Mouse (Mus musculus) right cerebral cortex, adult 2 months (tissue): Measurements from ENCODE around the gene Pdss2.
"Not testable (repeated sequence)": the region's sequence is repeated elsewhere in the genome, so short reads cannot be mapped to it uniquely, and the experiment has no call there.

Experiments
- DNase-seq, 2 experiments: peaks; one replicate each; pipeline ENCODE4 v3.0.0; 2021 to 2022; ENCODE audit warnings: low spot score in 2 of 2

Pdss2 gene

GRCm38 (mm10) chr10:43242215-43242614, 20.9 kb downstream of the Pdss2 start:
- DNase-seq: no peak

- no peak for DNase-seq
Observed at GRCm38 (mm10) chr10:43244262-43244806, 23.0 kb downstream of the Pdss2 start.

- DNase-seq: no peak
Observed at GRCm38 (mm10) chr10:43245461-43246200, 24.3 kb downstream of the Pdss2 start.

- DNase-seq: no peak
Observed at GRCm38 (mm10) chr10:43247994-43248393, 26.7 kb downstream of the Pdss2 start.

GRCm38 (mm10) chr10:43252324-43252723, 31.0 kb downstream of the Pdss2 start:
- DNase-seq: no peak

- not testable (repeated sequence) for DNase-seq
Observed at GRCm38 (mm10) chr10:43256965-43257364, 35.7 kb downstream of the Pdss2 start.

- DNase-seq: not testable (repeated sequence)
Observed at GRCm38 (mm10) chr10:43257500-43257899, 36.2 kb downstream of the Pdss2 start.

GRCm38 (mm10) chr10:43271318-43271717, 50.0 kb downstream of the Pdss2 start:
- DNase-seq: no peak

GRCm38 (mm10) chr10:43272381-43272780, 51.1 kb downstream of the Pdss2 start:
- DNase-seq: no peak

- DNase-seq: no peak
Observed at GRCm38 (mm10) chr10:43273057-43273456, 51.8 kb downstream of the Pdss2 start.

GRCm38 (mm10) chr10:43275446-43275845, 54.2 kb downstream of the Pdss2 start:
- no peak for DNase-seq

GRCm38 (mm10) chr10:43276116-43276659, 54.9 kb downstream of the Pdss2 start:
- DNase-seq: no peak

- DNase-seq: no peak
Observed at GRCm38 (mm10) chr10:43277266-43278145, 56.2 kb downstream of the Pdss2 start.

- peak in 1 of 2 experiments; percentile 33 for DNase-seq
Observed at GRCm38 (mm10) chr10:43279637-43280288, 58.5 kb downstream of the Pdss2 start.

GRCm38 (mm10) chr10:43285541-43285940, 64.3 kb downstream of the Pdss2 start:
- no peak for DNase-seq

- no peak for DNase-seq
Observed at GRCm38 (mm10) chr10:43290638-43291230, 69.4 kb downstream of the Pdss2 start.

GRCm38 (mm10) chr10:43291333-43291736, 70.0 kb downstream of the Pdss2 start:
- no peak for DNase-seq

- DNase-seq: no peak
Observed at GRCm38 (mm10) chr10:43292454-43292853, 71.2 kb downstream of the Pdss2 start.

- DNase-seq: no peak
Observed at GRCm38 (mm10) chr10:43294331-43294730, 73.0 kb downstream of the Pdss2 start.

GRCm38 (mm10) chr10:43308105-43308810, 87.0 kb downstream of the Pdss2 start:
- no peak for DNase-seq
